8 mouse cellular contexts compared by ENCODE assay signal in the genomic region with DNA sequence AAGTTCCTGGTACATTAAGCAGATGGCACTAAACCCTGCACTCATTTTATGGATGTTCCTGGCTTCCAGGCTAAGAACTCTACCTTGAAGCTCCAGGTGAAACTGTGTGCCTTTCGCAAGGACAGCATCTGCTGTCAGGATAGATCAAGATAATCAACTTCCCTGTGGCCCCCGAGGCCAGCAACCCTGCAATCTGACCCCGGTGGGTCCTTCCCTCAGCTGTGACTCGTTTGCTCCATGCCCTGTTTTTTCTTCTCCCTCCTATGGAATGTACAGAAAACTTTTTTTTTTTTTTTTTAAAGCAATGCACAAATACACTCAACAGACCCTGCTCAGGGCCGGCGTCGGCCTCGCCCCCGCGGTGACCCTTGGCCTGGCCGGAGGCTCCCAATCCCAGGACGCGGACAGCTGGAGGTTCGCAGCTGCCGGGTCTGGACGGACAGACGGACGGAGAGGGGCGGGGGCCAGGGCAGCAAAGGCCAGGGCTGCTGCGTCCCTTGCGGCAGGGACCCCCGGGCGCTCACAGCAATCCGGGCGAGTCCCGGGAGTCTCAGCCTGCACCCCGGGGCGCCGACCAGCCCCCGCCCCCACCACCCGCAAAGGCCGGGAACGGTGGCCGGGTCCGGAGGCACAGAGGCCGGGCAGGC. TPM values are rescaled to one million over a fixed set of nuclear protein-coding genes. Genes with fewer than 3 reads are reported as not detected.
DNase-seq lines count a peak whose midpoint lies in the region; ATAC-seq lines count a peak whose summit lies in the region.

No protein-coding gene starts in this region.

- 1% methylated on average over 33 of the region's 36 CpGs for WGBS in lung, embryonic 15.5 days
- under 1% methylated on average over 36 of the region's 36 CpGs for WGBS in heart, embryonic 15.5 days
- under 1% methylated on average over 36 of the region's 36 CpGs for WGBS in limb, embryonic 15.5 days
- under 1% methylated on average over 36 of the region's 36 CpGs for WGBS in neural tube, embryonic 11.5 days

- DNase-seq in lung, adult 18-20 months = no peak
- peak; percentile 8 for DNase-seq in c-Kit-positive CD71-positive TER-119-negative erythroid progenitor cells, embryonic 14.5 days (ENCODE audit: low read depth)
- DNase-seq in neural tube, embryonic 11.5 days (ENCODE audit: low spot score) = no peak
- DNase-seq in B cell, adult 2 months = no peak
- DNase-seq in adrenal gland, postnatal 4 days (ENCODE audit: low spot score in 2 of 2) = no peak

- H3K9me3 ChIP-seq in lung, embryonic 15.5 days = no peaks in the 10 kb centered on the region
- no peaks in the 10 kb centered on the region for H3K9me3 ChIP-seq in heart, embryonic 15.5 days (replicated peaks)
- H3K9me3 ChIP-seq in limb, embryonic 15.5 days = no peaks in the 10 kb centered on the region
- H3K9me3 ChIP-seq in neural tube, embryonic 11.5 days (ENCODE audit: control insufficient read depth, low read length) = no peaks in the 10 kb centered on the region

- H3K9ac ChIP-seq in lung, embryonic 15.5 days = peak overlapping the region; percentile 93
- H3K9ac ChIP-seq in heart, embryonic 15.5 days = peak overlapping the region; percentile 91
- peak overlapping the region; percentile 89 for H3K9ac ChIP-seq in limb, embryonic 15.5 days
- H3K9ac ChIP-seq in neural tube, embryonic 11.5 days (ENCODE audit: low read length) = peak overlapping the region; percentile 95

- no peaks in the 10 kb centered on the region for H3K27me3 ChIP-seq in lung, embryonic 15.5 days
- H3K27me3 ChIP-seq in heart, embryonic 15.5 days = no peaks in the 10 kb centered on the region
- no peaks in the 10 kb centered on the region for H3K27me3 ChIP-seq in limb, embryonic 15.5 days
- no peaks in the 10 kb centered on the region for H3K27me3 ChIP-seq in neural tube, embryonic 11.5 days (ENCODE audit: control insufficient read depth, insufficient read depth, low read length)

- H3K4me3 ChIP-seq in lung, embryonic 15.5 days = peak overlapping the region; percentile 94
- peak overlapping the region; percentile 74 for H3K4me3 ChIP-seq in heart, embryonic 15.5 days
- peak overlapping the region; percentile 97 for H3K4me3 ChIP-seq in limb, embryonic 15.5 days
- peak overlapping the region; percentile 94 for H3K4me3 ChIP-seq in neural tube, embryonic 11.5 days (ENCODE audit: low read depth, low read length)

- peak overlapping the region; percentile 63 for H3K27ac ChIP-seq in lung, embryonic 15.5 days
- H3K27ac ChIP-seq in heart, embryonic 15.5 days = peak overlapping the region; percentile 83
- peak overlapping the region; percentile 77 for H3K27ac ChIP-seq in limb, embryonic 15.5 days
- H3K27ac ChIP-seq in neural tube, embryonic 11.5 days (ENCODE audit: low read depth, low read length) = peak overlapping the region; percentile 73

- peak overlapping the region; percentile 78 for H3K4me2 ChIP-seq in lung, embryonic 15.5 days
- H3K4me2 ChIP-seq in heart, embryonic 15.5 days = peak overlapping the region; percentile 79
- H3K4me2 ChIP-seq in limb, embryonic 15.5 days = peak overlapping the region; percentile 82
- peak overlapping the region; percentile 93 for H3K4me2 ChIP-seq in neural tube, embryonic 11.5 days (ENCODE audit: low read depth)

- peak; percentile 73 for ATAC-seq in lung, embryonic 15.5 days (ENCODE audit: borderline replicate concordance, extremely low read depth, low FRiP score, low TSS enrichment)
- 0 out of 2 replicates have a peak, but pooled peaks have one; percentile 6 for ATAC-seq in heart, embryonic 15.5 days (replicated peaks; ENCODE audit: insufficient number of reproducible peaks, insufficient read depth, low FRiP score, low read depth)
- ATAC-seq in limb, embryonic 15.5 days (ENCODE audit: insufficient number of reproducible peaks, low FRiP score, low TSS enrichment, low read depth) = peak; percentile 56
- ATAC-seq in neural tube, embryonic 11.5 days (ENCODE audit: insufficient read depth, low FRiP score, low TSS enrichment) = no peak; the same call in 1 of the 2 replicates

- peaks cover 18% of the 10 kb centered on the region; the same call in 1 of the 2 replicates for H3K4me1 ChIP-seq in lung, embryonic 15.5 days
- peaks cover 21% of the 10 kb centered on the region for H3K4me1 ChIP-seq in heart, embryonic 15.5 days (replicated peaks)
- H3K4me1 ChIP-seq in limb, embryonic 15.5 days = peaks cover 13% of the 10 kb centered on the region
- H3K4me1 ChIP-seq in neural tube, embryonic 11.5 days (ENCODE audit: control insufficient read depth, insufficient read depth, low read length) = no peaks in the 10 kb centered on the region; the same call in 1 of the 2 replicates

- peaks cover 18% of the 10 kb centered on the region; the same call in 1 of the 2 replicates for H3K36me3 ChIP-seq in lung, embryonic 15.5 days
- H3K36me3 ChIP-seq in heart, embryonic 15.5 days = peaks cover 24% of the 10 kb centered on the region
- peaks cover 23% of the 10 kb centered on the region for H3K36me3 ChIP-seq in limb, embryonic 15.5 days
- H3K36me3 ChIP-seq in neural tube, embryonic 11.5 days (ENCODE audit: control insufficient read depth, insufficient read depth, low read length) = peaks cover 4% of the 10 kb centered on the region; the same call in 1 of the 2 replicates

RNA-seq across cellular contexts. Expression of a gene that starts 20.4 kb away (rescaled TPM):
- 43.6 and 44.4 TPM in 2 replicates for polyA plus RNA-seq in lung, embryonic 15.5 days (2015; fragmentation: Nextera tagmentation; extraction: Ambion mirVana)
- polyA plus RNA-seq in heart, embryonic 15.5 days (2015; fragmentation: Nextera tagmentation; extraction: Ambion mirVana) = 77.6 and 78.1 TPM in 2 replicates
- 46.7 and 56.3 TPM in 2 replicates for polyA plus RNA-seq in limb, embryonic 15.5 days (2015; fragmentation: Nextera tagmentation; extraction: Ambion mirVana)
- polyA plus RNA-seq in neural tube, embryonic 11.5 days (2014; fragmentation: Nextera tagmentation; extraction: Ambion mirVana) = 50.7 and 58.1 TPM in 2 replicates
- total RNA-seq in adrenal gland, postnatal 4 days (2021) = 10 to 100 TPM; 48.6 to 50.3 TPM

RNA-seq across cellular contexts. Expression of a gene that starts 22.0 kb away (rescaled TPM):
- 0.07 and 0.15 TPM in 2 replicates for polyA plus RNA-seq in lung, embryonic 15.5 days (2015; fragmentation: Nextera tagmentation; extraction: Ambion mirVana)
- polyA plus RNA-seq in heart, embryonic 15.5 days (2015; fragmentation: Nextera tagmentation; extraction: Ambion mirVana) = 1.6 and 1.7 TPM in 2 replicates
- 0.20 and 0.40 TPM in 2 replicates for polyA plus RNA-seq in limb, embryonic 15.5 days (2015; fragmentation: Nextera tagmentation; extraction: Ambion mirVana)
- 10.3 and 12.2 TPM in 2 replicates for polyA plus RNA-seq in neural tube, embryonic 11.5 days (2014; fragmentation: Nextera tagmentation; extraction: Ambion mirVana)
- 1 to 10 TPM; 2.0 TPM for total RNA-seq in adrenal gland, postnatal 4 days (2021)

RNA-seq across cellular contexts. Expression of a gene that starts 50.4 kb away (rescaled TPM):
- polyA plus RNA-seq in lung, embryonic 15.5 days (2015; fragmentation: Nextera tagmentation; extraction: Ambion mirVana) = not detected in 2 replicates
- not detected in 2 replicates for polyA plus RNA-seq in heart, embryonic 15.5 days (2015; fragmentation: Nextera tagmentation; extraction: Ambion mirVana)
- polyA plus RNA-seq in limb, embryonic 15.5 days (2015; fragmentation: Nextera tagmentation; extraction: Ambion mirVana) = not detected in 2 replicates
- polyA plus RNA-seq in neural tube, embryonic 11.5 days (2014; fragmentation: Nextera tagmentation; extraction: Ambion mirVana) = not detected in 2 replicates
- total RNA-seq in adrenal gland, postnatal 4 days (2021) = not detected

RNA-seq across cellular contexts. Expression of a gene that starts 51.4 kb away (rescaled TPM):
- 29.4 and 32.0 TPM in 2 replicates for polyA plus RNA-seq in lung, embryonic 15.5 days (2015; fragmentation: Nextera tagmentation; extraction: Ambion mirVana)
- 16.7 and 19.0 TPM in 2 replicates for polyA plus RNA-seq in heart, embryonic 15.5 days (2015; fragmentation: Nextera tagmentation; extraction: Ambion mirVana)
- 28.6 and 29.3 TPM in 2 replicates for polyA plus RNA-seq in limb, embryonic 15.5 days (2015; fragmentation: Nextera tagmentation; extraction: Ambion mirVana)
- 40.1 and 41.0 TPM in 2 replicates for polyA plus RNA-seq in neural tube, embryonic 11.5 days (2014; fragmentation: Nextera tagmentation; extraction: Ambion mirVana)
- total RNA-seq in adrenal gland, postnatal 4 days (2021) = 10 to 100 TPM; 26.0 to 28.8 TPM

RNA-seq across cellular contexts. Expression of a gene that starts 52.6 kb away (rescaled TPM):
- polyA plus RNA-seq in lung, embryonic 15.5 days (2015; fragmentation: Nextera tagmentation; extraction: Ambion mirVana) = 26.9 and 31.2 TPM in 2 replicates
- 119 and 127 TPM in 2 replicates for polyA plus RNA-seq in heart, embryonic 15.5 days (2015; fragmentation: Nextera tagmentation; extraction: Ambion mirVana)
- polyA plus RNA-seq in limb, embryonic 15.5 days (2015; fragmentation: Nextera tagmentation; extraction: Ambion mirVana) = 47.5 and 77.4 TPM in 2 replicates
- polyA plus RNA-seq in neural tube, embryonic 11.5 days (2014; fragmentation: Nextera tagmentation; extraction: Ambion mirVana) = 36.2 and 41.3 TPM in 2 replicates
- total RNA-seq in adrenal gland, postnatal 4 days (2021) = 10 to 100 TPM; 76.5 to 88.7 TPM
